Mouse (Mus musculus) embryonic fibroblast, embryonic 13.5 days (primary cell): Measurements from ENCODE around the gene Pgap3.

ENCODE experiments used
- CTCF ChIP-seq: IDR thresholded peaks from 2 replicates; pipeline ENCODE4 v1.5.1; 2011; ENCODE audit warnings: mild to moderate bottlenecking, control low read depth, low read length, moderate library complexity, borderline replicate concordance; ENCODE audit not compliant: insufficient read depth
- POLR2A ChIP-seq: IDR thresholded peaks from 2 replicates; pipeline ENCODE4 v1.6.1; 2011; ENCODE audit warnings: low read depth, mild to moderate bottlenecking, control low read depth, low read length, moderate library complexity

DNA sequence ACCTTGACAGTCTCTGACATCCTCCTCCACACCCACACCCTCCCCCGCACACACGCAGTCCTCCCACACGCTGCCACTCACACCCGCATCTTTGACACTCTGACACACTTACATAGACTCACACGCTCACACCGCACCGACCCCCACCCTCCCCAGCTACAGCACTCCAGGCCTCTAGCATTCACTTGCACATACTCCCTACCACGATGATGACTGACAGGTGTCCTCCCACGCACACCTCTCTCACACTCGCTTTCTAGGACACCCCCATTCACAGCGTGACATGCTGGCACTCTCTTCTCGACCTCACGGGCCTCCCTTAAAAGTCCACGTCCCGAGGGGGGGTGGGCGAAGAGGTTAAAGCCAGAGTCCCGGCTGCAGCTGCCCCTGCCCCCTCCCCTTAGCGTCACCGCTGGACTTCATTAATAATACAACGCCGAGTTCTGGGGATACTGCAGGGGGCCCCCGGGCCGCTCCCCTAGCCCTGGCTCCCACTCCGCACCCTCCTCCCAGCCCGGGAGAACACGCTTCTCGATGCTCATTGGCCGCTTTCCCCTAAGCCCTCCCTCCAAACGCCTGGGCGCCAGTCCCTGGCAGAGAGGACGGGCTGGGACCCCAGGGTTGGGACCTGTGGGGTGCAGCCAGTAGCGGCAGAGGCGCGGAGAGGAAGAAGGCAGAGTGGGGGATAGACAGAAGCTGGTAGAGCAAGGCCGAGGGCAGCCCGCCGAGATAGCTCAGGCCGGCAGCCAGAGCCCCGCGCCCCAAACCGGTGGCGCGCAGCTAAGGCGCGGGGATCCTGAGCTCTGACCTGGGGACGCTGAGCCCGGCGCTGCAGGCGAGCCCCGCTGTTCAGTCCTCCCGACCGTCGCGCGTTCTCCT is 52.0 kb downstream of the Pgap3 start, which contains the start of gene Ppp1r1b:
- TF ChIP-seq CTCF = no peak
- no peak for TF ChIP-seq POLR2A
